Mouse (Mus musculus) spleen, postnatal 10 days (tissue): ENCODE measurements around the gene Lonp1.
"Not testable (repeated sequence)": the region's sequence is repeated elsewhere in the genome, so short reads cannot be mapped to it uniquely, and the experiment has no call there.

ENCODE experiments used
- DNase-seq, 2 experiments: peaks; one replicate each; pipeline ENCODE4 v3.0.0; 2021 to 2022; ENCODE audit warnings: low spot score in 2 of 2

The Lonp1 gene

DNA sequence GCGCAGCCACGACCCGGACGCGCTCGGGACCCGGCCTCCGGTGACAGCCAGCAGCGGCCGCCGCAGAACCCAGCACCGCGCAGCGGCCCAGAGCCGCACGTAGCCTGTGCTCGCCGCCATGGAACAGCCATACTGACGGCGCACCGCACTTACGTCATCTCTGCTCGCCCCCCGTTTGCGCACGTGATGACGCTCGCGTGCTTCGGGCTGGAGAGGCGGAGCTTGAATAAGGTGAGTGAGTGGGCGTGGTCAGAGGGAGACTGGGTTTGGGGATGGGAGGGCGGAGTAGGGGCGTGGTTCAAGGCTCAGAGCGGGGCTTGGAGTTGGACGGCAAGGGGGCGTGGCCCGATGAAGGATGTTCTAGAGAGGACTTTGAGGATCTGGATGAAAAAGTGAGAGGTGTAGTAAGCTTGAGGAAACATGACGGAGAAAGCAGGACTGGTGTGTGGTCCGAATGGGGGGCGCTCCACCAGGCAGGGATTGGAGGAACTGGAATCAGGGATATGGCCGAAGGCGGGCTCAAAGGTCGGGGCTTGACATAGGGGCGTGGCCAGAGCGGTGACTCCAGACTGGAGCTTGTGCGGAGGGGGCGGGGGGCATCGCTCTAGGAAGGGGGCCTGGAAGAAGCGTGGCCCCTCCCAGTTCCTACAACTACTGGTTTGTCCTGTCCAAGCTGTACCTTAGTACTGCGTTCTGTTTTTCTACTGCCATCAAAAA lies at the start of gene Lonp1:
Gene Lonp1 (minus strand): TSS at position 134 of the 717 bp plus-strand sequence.
- DNase-seq, result peak; percentile 87 to 97

DNA sequence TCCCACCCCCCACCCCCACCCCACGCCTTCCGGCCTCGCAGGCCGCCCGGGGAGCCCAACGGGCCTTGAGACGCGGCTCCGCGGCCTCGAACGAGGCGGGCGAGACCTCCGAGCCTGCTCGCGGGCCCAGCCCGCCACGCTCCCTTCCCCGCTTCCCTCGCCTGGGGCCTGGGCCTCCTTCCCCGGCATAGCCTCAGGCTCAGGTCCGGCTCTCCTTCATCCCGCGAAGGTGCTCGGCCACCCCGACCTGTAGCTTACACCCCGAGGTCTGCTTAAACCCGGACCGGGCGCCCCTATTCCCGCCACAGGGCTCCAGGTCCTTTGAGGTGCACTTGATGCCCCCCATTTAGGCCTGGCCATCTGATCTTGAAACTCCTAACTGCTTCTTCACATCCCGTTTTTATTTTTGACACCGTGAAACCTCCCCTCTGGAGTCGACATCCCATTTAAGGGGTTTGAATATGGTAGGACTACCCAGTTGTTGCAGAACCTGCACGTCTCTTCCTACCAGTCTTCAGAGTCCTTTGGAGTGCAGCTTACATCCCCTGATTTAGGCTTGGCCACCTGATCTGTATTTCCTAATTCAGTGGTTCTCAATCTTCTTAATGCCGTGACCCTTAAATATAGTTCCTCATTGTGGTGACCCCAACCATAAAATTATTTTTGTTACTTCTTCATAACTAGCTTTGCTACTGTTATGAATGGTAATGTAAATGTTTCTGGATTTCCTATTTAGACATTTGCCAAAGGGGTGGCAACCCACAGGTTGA lies 47.1 kb upstream of the Lonp1 start:
- peak in 1 of 2 experiments; percentile 59 for DNase-seq

DNA sequence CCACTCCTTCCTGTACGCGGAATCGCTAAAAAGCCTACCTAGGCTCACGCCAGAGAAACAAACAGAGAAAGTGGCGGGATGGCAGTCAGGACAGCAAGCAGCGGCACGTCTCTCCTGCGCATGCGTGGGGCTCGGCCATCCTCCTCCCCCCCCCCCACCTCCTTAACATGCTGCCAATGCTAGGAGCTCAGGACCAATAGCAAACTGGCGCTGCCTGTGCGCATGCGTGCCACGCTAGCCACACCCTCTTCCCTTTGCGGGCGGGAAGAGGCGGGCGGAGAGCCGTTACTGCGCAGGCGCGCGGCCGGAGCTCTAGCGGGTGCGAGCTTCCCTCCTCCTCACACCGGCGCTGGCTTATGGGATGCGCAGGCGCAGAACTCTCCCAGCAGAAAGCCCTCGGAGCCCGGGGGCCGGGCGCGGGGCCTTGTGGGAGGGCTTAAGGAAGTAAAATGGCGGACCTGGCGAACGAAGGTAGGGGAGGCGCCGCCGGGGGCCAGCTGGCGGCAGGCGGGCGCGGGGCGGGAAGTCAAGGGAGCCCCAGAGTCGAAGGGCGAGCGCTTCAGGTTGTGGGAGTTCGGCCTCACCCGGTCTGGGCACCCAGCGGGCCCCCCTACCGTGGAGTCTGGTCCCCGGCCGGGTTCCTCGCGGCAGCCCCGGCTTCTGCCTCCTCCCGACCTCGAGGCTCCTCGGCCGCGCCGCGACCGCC lies 46.4 kb upstream of the Lonp1 start, which contains the start of gene Ranbp3:
Gene Ranbp3 (plus strand): TSS at position 354 of the 706 bp plus-strand sequence.
- DNase-seq, result peak; percentile 97 to 99

DNA sequence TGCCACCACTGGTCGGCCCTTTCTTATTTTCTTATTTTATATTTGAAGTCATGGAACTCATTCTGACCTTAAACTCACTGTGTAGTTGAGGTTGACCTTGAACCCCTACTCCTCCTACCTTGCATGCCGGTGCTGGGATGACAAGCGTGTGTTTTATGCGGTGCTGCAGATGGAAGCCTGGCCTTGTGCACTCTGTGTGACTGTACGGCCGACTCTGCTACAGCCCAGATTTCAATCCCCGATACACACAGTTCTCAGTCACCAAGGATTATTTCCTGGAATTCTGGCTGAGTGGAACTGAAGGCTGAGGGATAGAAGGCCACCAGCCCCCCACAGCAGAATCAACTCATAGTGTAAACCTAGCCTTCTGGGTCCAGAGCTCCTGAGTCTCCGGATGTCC lies 43.1 kb upstream of the Lonp1 start:
- no peak for DNase-seq

DNA sequence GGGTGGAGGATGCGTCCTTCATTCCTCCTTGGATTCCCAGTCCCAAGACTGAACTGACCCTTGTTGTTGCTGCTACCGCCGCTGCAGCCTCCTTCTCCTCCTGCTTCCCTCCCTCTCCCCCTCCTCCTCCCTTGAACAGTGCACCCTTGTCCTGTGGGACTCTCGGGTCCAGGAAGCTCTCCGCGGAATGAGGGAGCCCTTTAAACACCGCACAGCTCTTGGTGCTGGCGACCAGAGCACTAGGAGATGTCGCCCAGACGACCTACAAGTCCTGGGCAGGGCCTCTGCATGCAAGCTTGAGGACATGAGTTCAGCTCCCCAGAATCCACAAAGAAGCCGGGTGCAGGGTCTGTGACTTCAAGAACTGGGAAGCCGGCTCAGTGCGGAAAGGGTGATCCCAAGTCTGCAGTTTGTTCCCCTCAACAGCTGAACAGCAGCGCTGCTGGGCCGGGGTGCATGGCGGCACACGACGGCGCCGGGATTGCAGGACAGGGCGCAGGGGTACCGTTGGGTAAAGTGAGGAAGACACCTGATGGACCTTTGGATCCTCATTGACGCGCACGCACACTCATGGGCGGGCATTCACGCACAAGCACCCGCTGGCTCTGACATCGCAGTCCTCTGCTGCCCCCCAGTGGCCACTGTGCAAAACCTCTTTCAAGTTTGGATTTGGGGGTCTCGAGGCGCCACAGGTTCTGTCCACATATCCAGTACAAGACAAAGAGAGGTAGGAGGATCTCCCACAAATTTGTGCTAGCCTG lies 41.9 kb upstream of the Lonp1 start:
- DNase-seq, result peak; percentile 74 to 91

DNA sequence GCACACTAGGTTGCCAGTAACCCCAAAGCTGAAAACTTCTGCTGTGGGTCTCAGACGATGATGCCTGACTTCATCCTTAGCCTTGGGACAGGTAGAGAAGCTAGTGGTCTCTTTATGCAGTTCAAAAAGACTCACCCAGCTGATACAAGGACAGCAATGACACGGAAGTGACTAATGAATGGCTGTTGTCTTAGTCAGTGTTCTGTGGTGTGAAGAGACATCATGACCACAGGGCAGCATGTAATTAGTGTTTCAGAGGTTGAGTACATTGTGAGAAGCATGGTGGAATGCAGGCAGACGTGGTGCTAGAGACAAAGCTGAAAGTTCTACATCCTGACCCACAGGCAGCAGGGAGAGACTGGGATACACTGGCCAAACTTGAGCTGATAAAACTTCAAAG lies 40.9 kb upstream of the Lonp1 start:
- DNase-seq, result no peak

DNA sequence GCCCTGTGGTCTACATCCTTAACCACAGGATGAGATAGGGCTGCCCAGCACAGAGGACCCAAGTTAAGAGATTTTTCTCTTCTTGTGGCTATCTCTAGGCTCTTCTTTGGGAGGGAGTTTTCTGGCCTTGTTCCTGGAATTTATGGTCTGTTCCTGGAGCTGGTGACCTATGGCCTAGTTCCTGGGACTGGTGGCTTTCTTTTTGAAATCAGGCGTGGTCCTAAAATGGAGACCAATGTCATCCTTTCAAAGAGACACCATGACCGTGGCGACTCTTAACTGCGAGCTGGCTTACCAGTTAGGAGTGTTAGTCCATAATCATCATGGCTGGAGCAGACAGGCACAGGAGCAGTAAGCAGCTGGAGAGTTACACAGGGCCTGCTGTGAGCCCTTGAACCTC lies 39.7 kb upstream of the Lonp1 start:
- DNase-seq, result no peak

DNA sequence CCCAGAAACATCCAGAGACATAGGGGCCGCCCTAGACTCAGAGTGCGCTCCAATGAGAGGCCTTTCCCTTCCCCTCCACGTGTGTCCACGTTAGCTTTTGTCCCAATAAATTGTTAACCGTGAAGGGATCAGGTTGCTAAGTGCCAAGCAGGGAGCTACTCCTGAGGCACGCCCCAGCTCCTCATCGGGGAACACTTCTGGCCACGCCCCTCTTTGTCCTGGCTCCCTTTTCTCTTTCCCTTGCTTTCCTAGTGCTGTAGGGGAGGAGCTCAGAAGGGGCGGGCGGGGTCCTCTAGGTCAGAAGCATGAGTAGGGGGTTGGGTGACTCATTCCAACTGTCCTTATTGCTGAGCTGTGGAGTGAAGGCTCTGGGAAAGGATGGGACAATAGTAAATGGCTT lies 37.6 kb upstream of the Lonp1 start:
- no peak for DNase-seq

DNA sequence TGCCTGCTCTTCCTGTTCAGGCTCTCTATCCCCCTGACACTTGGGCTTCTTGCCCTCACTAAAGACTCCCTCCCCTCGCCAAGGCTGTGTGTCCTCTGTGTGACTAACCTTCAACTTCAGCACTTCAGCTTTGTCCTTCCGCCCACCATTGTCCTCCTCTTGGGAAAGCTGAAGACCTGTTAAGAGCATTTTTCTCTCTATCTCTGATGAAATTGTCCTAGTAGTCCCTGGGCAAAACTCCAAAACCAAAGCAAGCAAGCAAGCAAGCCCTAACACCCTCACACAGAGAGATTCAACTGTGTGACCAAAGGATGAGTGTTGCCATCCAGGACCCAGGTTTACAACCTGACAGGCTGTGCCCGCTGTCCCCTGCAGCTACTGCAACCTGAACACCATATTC lies 37.0 kb upstream of the Lonp1 start:
- no peak for DNase-seq

DNA sequence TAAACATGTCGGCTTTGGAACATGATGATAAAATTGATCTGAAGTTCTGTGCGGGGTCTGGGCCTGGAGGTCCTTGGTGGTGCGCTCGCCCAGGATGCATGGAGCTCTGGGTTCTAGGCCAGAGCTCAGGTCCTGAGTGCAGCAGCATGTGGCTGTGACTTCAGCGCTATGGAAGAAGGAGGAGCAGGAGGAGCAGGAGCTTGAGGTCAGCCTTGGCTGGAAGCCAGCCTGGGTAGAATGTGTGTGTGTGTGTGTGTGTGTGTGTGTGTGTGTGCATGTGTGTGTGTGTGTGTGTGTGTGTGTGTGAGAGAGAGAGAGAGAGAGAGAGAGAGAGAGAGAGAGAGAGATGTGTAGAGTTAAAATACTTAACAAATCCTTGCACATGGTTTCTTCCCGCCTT lies 29.5 kb upstream of the Lonp1 start:
- DNase-seq, result no peak

DNA sequence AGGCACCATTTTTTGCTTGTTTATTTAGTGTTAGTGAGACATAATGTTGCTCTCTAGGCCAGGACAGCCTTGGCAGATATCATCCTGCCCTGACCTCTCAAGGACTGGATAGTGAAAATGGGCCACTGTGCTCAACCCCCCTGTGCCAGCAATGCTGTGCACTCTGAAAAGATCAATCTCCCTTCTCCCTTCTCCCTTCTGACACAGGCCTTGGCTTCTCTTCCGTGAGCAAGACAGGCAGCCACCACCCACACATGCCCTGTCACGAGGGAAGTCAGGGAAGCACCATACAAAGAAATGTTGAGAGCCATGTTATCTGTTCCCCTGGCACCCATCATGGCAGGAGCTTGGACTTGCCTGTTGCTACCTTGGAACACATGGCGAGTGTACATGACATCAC lies 28.6 kb upstream of the Lonp1 start:
- DNase-seq, result no peak

DNA sequence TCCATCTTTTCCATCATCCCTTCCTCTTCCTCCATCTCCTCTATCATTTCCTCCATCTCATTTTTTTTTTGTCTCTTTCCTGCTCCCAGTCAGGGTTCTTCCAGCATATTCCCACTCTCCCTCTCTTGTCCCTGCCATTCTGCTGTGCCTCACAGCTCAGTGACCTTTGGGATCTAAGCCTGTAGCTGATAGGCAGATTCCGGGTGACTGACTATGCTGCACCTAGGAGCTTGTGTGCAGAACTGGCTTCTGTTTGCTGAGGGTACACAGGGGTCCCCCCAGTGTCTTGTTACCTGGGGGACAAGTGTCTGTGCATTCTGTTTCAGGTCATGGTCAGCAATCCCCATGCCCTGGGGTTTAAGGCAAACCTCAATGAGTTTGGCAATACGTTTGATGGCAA lies 28.1 kb upstream of the Lonp1 start:
- DNase-seq, result no peak

DNA sequence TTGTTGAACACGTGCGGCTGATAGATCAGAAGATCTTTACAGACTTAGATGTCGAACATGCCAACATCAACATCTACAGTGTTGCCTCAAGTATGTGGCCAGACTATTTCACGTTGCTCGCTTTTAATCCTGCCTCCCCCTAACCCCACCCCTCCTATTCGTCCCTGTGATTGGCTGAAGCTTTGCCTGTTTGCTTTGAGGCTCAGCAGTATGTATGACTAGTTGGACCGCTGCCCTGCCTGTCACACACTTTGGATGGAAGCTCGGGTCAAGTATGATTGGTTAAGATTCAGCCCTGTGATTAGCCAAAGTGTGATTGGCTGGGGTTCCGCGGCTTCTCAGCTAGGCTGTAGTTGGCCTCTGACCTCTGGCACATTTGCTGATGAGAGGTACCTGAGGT lies 25.1 kb upstream of the Lonp1 start:
- no peak for DNase-seq

DNA sequence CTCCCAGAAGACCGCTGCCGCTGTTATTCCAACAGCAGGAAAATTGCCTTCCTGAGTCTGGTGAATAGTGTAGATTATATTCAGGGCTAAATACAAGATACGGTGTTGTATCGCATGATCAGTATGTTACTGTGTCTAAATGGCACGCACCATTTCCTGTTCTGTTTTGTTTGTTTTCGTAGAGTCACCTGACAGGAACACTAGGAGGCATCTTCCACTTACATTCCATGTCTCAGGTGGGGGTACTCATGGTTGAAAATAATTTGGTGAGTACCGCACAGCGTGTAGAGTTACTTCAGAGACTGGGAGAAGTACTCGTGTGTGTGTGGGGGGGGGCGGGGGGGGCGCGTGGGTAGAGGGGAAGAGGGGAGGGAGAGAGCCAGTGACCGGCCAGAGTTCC lies 20.9 kb upstream of the Lonp1 start:
- no peak for DNase-seq

DNA sequence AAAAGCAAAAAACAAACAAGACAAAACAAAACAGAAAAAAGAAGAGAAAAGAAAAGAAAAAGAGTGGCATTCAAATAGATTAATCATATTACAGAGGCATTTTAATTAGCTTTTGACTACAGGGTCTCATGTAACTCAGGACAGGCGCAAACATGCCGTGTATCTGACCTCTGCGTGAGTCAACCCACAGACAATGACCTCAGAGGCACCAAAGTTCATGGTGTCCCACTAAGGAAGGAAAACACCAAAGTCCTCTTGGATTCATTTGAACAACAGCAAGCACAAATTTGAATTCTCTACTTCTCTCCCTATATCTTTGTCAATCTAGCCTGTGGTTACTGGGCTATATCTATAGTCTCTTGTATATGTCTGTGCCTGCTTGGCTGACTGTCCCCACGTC lies 16.6 kb upstream of the Lonp1 start:
- no peak for DNase-seq

DNA sequence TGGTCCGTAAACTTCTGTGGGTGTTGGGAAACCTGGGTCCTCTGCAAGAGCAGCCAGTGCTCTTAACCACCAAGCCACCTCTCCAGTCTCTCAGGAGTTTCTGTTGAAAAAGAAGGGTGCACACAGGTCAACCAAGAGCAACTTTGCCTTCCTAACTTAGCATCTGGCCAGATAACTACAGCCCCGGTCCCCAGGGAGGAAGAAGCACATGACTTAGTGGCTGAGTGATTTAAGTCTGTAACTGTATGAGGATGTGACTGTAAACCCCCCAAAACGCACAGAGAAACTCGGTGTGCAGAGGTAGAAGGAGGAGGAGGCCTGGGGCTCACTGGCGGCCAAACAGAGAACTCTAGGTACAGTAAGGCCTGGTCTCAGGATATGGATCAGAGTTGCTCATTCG lies 7.3 kb upstream of the Lonp1 start:
- peak in 1 of 2 experiments; percentile 73 for DNase-seq

DNA sequence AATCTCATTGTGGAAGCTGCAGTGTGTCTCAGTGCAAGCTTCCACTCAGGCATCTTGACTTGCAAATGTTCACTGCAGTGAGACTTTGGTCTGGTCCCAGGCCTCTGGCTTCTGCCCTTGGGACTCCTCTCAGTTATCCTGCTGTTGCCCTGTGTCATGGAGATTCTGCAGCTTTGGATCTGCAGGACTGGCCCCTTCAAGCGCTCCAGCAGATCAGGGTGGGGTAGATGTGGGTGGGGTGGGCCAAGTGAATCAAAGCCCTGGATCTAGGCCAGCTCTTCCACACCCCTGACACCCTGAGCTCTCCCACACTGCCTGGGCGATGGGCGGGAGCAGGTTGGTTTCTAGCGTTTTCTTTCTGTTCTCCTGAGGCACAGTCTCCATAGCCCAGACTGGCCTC lies 5.1 kb upstream of the Lonp1 start:
- no peak for DNase-seq

DNA sequence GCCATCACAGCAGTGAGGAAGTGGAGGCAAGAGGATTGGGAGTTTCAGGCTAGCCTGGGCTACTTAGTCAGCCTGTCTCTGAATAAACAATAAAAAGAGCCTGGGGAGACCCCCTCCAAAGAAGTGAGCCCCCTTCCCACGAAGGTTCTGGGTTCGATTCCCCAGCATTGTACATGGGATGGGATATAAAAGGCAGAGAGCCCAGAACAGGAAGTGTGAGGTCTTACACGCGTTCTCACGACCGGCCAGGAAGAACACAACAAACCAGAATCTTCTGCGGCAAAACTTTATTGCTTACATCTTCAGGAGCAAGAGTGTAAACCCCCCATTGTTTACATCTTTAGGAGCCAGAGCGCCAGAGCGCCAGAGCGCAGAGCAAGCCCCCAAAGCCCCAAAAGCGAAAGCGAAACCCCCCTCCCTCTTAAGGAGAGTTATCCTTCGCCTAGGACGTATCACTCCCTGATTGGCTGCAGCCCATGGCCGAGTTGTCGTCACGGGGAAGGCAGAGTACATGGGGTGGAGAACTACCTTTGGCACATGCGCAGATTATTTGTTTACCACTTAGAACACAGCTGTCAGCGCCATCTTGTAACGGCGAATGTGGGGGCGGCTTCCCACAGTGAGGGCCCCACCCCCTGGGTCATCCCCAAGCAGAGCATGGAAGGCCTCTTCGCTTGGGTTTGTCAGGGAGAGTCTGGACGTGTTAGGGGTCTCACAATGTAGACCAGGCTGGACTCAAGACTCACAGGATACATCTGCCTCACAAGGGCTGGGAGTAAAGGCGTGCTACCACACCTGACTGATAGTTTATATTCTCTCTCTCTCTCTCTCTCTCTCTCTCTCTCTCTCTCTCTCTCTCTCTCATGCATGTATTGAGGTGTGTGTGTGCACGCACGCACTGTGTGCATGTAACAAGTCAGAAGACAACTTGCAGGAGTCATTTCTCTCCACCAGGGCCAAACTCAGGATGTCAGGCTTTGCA lies 3.4 kb upstream of the Lonp1 start:
- not testable (repeated sequence) for DNase-seq

DNA sequence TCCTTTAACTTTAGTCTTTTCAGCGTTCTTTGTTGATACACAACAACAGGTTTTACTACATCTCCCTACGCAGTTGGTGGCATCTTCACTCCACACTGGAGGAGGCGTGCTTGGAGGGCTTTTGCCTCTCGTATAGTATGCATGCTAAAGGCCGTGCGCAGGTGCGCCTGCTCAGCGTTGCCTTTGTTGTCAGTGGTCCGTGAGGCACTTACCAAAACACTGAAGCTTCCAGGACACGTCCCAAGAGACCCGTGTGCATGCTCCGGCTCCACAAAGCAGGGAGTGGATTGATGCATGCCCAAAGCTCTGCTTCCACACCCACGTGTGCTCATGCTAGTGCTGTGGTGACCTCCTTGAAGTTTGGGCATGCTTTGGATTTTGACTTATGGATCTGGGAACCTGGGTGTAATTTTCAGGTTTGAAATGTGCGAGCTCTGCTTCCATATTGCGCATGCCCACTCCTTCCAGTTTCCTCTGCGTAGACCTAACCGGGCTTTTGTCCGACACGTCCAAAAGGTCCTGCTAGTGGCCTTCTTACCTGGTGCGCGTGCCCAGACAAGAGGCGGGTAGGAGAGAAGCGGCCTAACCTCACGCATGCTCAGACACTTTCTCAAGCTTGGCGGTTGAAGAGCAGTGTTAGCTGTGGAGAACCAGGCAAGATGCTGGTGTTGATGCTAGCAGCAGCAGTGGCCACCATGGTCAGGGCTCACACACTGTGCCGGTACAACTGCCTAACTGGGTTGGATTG lies 1.0 kb upstream of the Lonp1 start, which contains the start of gene Catsperd:
Gene Catsperd (plus strand): TSS at position 614 of the 748 bp plus-strand sequence.
- DNase-seq, result peak in 1 of 2 experiments; percentile 28

DNA sequence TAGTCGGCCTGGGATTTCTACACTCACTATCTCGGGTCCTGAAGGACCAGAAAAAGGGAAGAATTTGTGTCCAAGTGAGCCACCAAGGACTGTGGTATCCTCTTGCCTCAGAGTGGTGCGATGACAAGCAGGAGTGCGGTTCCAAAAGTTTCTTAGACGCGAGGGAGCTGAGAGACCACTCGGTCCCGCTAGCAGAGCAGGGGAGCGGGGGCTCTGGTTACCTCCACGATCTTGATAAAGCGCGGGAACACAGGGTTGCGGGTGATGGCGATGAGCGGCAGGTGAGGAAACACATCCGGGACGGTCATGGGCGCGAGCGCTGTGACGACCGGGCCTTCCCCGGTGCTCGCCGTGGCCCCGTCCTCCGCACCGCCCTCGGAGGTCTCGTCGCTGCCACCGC lies 427 bp downstream of the Lonp1 start:
- no peak for DNase-seq
